Mouse (Mus musculus) lung, embryonic 14.5 days (tissue): ENCODE data around the gene Supt5. TPM values are rescaled to one million over a fixed set of nuclear protein-coding genes. Genes with fewer than 3 reads are reported as not detected.

Experiments
- ATAC-seq: fragments of 200-750 bp; cut with Nextera tagmentation; 2 replicates; pipeline ENCODE4 v1.8.0; 2017; ENCODE audit warnings: mild to moderate bottlenecking, moderate TSS enrichment, moderate library complexity; ENCODE audit not compliant: insufficient read depth
- DNase-seq: peaks from one replicate; pipeline ENCODE4 v3.0.0-alpha.2; 2015
- H3K27ac ChIP-seq: fragments of 300-500 bp; sonication (generic); 2 replicates; pipeline ENCODE4 v1.5.1; 2014; ENCODE audit warnings: low read depth, mild to moderate bottlenecking, moderate library complexity
- H3K27me3 ChIP-seq: fragments of 300-500 bp; sonication (generic); 2 replicates; pipeline ENCODE4 v1.6.1; 2014; ENCODE audit warnings: low read length, control low read depth; ENCODE audit not compliant: insufficient read depth
- H3K36me3 ChIP-seq: fragments of 300-500 bp; sonication (generic); 2 replicates; pipeline ENCODE4 v1.6.1; 2014; ENCODE audit warnings: control low read depth; ENCODE audit not compliant: insufficient read depth
- H3K4me1 ChIP-seq: fragments of 300-500 bp; sonication (generic); 2 replicates; pipeline ENCODE4 v1.6.1; 2014; ENCODE audit warnings: antibody characterized with exemption, control low read depth; ENCODE audit not compliant: insufficient read depth
- H3K4me2 ChIP-seq: fragments of 300-500 bp; sonication (generic); 2 replicates; pipeline ENCODE4 v1.6.1; 2014; ENCODE audit warnings: mild to moderate bottlenecking
- H3K4me3 ChIP-seq: fragments of 300-500 bp; sonication (generic); 2 replicates; pipeline ENCODE4 v1.5.1; 2014; ENCODE audit warnings: low read depth, low read length
- H3K9ac ChIP-seq: fragments of 300-500 bp; sonication (generic); 2 replicates; pipeline ENCODE4 v1.6.1; 2014
- H3K9me3 ChIP-seq: fragments of 300-500 bp; sonication (generic); 2 replicates; pipeline ENCODE4 v1.6.1; 2016; ENCODE audit warnings: low read depth, low read length, control low read depth
- CTCF ChIP-seq: IDR thresholded peaks from 2 replicates; pipeline ENCODE4 v1.5.1; 2016; ENCODE audit warnings: antibody characterized with exemption, low read depth
- WGBS: fragments of 180-500 bp; shearing (Covaris S2); extraction: QIAGEN DNeasy Blood & Tissue Kit; methylation state at CpG from one replicate; pipeline ENCODE4 v1.1.7; 2014; 5-methylcytosine and 5-hydroxymethylcytosine counted together
- polyA plus RNA-seq: library from polyadenylated mRNA; unstranded; fragments of >200 nt; fragmentation: Nextera tagmentation; extraction: Ambion mirVana; gene quantifications from 2 replicates; pipeline ENCODE4 v1.2.1, GENCODE M21; 2014

Supt5 gene
- polyA plus RNA-seq, 1 experiment from 2014 or later, result 77.5 TPM

- TF ChIP-seq CTCF, result no peak
- WGBS, result 59% methylated on average over 4 of the region's 4 CpGs
Measured at GRCm38 (mm10) chr7:28383606-28384005, 45.1 kb upstream of the Supt5 start.

GRCm38 (mm10) chr7:28382981-28383396, 44.4 kb upstream of the Supt5 start:
- H3K27me3 ChIP-seq, result no peaks in the 10 kb centered on the region
- H3K9me3 ChIP-seq, result no peaks in the 10 kb centered on the region
- peak overlapping the region; percentile 68 for H3K4me2 ChIP-seq
- H3K27ac ChIP-seq, result peak overlapping the region; percentile 100
- WGBS, result 43% methylated on average over 11 of the region's 11 CpGs
- peaks cover 31% of the 10 kb centered on the region for H3K4me1 ChIP-seq
- H3K36me3 ChIP-seq, result peaks cover 13% of the 10 kb centered on the region
- peak overlapping the region; percentile 35; the same call in 1 of the 2 replicates for H3K4me3 ChIP-seq
- DNase-seq, result peak; percentile 37
- no peak for ATAC-seq
- H3K9ac ChIP-seq, result peak overlapping the region; percentile 26
- TF ChIP-seq CTCF, result no peak

More at GRCm38 (mm10) chr7:28383606-28384005, 45.1 kb upstream of the Supt5 start:
- Histone ChIP-seq H3K4me1 (peaks cover 28% of the 10 kb centered on the region), H3K4me3 (no peak overlapping the region), H3K36me3 (peaks cover 17% of the 10 kb centered on the region), H3K9me3 (no peaks in the 10 kb centered on the region), H3K27ac (peak overlapping the region; percentile 100; the same call in 1 of the 2 replicates), H3K4me2 (no peak overlapping the region), H3K9ac (no peak overlapping the region), H3K27me3 (no peaks in the 10 kb centered on the region)
- ATAC-seq (no peak), DNase-seq (no peak)

GRCm38 (mm10) chr7:28382347-28382951, 43.9 kb upstream of the Supt5 start:
- H3K9me3 ChIP-seq, result no peaks in the 10 kb centered on the region
- ATAC-seq, result no peak

GRCm38 (mm10) chr7:28381938-28382337, 43.4 kb upstream of the Supt5 start:
- H3K4me2 ChIP-seq, result peak overlapping the region; percentile 68
- peak overlapping the region; percentile 60 for H3K9ac ChIP-seq
- no peaks in the 10 kb centered on the region for H3K9me3 ChIP-seq
- peak; percentile 70 for ATAC-seq
- peaks cover 41% of the 10 kb centered on the region for H3K4me1 ChIP-seq
- TF ChIP-seq CTCF, result no peak
- peak; percentile 94 for DNase-seq
- WGBS, result under 1% methylated on average over 18 of the region's 20 CpGs
- H3K27ac ChIP-seq, result peak overlapping the region; percentile 100
- no peaks in the 10 kb centered on the region for H3K27me3 ChIP-seq
- H3K4me3 ChIP-seq, result peak overlapping the region; percentile 35
- peaks cover 18% of the 10 kb centered on the region for H3K36me3 ChIP-seq

More at GRCm38 (mm10) chr7:28382347-28382951, 43.9 kb upstream of the Supt5 start:
- Histone ChIP-seq H3K4me3 (peak overlapping the region; percentile 35), H3K36me3 (peaks cover 15% of the 10 kb centered on the region), H3K27ac (peak overlapping the region; percentile 100), H3K9ac (peak overlapping the region; percentile 60; the same call in 1 of the 2 replicates), H3K4me1 (peaks cover 36% of the 10 kb centered on the region), H3K4me2 (peak overlapping the region; percentile 68), H3K27me3 (no peaks in the 10 kb centered on the region)
- peak; percentile 42 for DNase-seq
- 41% methylated on average over 10 of the region's 12 CpGs for WGBS
- no peak for TF ChIP-seq CTCF

GRCm38 (mm10) chr7:28381017-28381790, 42.7 kb upstream of the Supt5 start:
- Histone ChIP-seq H3K36me3 (peaks cover 17% of the 10 kb centered on the region), H3K9ac (peak overlapping the region; percentile 60), H3K9me3 (no peaks in the 10 kb centered on the region), H3K4me1 (peaks cover 41% of the 10 kb centered on the region), H3K4me3 (peak overlapping the region; percentile 35), H3K4me2 (peak overlapping the region; percentile 68), H3K27ac (peak overlapping the region; percentile 100), H3K27me3 (no peaks in the 10 kb centered on the region)
- no peak for TF ChIP-seq CTCF
- DNase-seq (peak; percentile 83), ATAC-seq (peak; percentile 24)
- WGBS, result 5% methylated on average over 30 of the region's 30 CpGs

- Histone ChIP-seq H3K4me3 (peak within 1 kb of the TSS; percentile 76), H3K27ac (peak within 1 kb of the TSS; percentile 100), H3K9me3 (no peaks in the 10 kb centered on the region), H3K4me1 (peaks cover 44% of the 10 kb centered on the region), H3K27me3 (no peaks in the 10 kb centered on the region), H3K36me3 (peaks cover 11% of the 10 kb centered on the region), H3K9ac (peak within 1 kb of the TSS; percentile 85), H3K4me2 (peak within 1 kb of the TSS; percentile 92)
- no peak for TF ChIP-seq CTCF
- DNase-seq (no peak), ATAC-seq (no peak)
- WGBS, result 44% methylated on average over 17 of the region's 17 CpGs
Measured at GRCm38 (mm10) chr7:28380237-28381016, 41.9 kb upstream of the Supt5 start, which contains the start of gene Zfp36. Gene Zfp36 (minus strand): TSS chr7:28380253.
